Mouse (Mus musculus): Measurements from ENCODE around the gene Serpinb9b. TPM values are rescaled to one million over a fixed set of nuclear protein-coding genes. Genes with fewer than 3 reads are reported as not detected.
"Not testable (repeated sequence)": the region's sequence is repeated elsewhere in the genome, so short reads cannot be mapped to it uniquely, and the experiment has no call there.

Gene Serpinb9b
- polyA plus RNA-seq, 1 experiment = 0.32 TPM

DNA sequence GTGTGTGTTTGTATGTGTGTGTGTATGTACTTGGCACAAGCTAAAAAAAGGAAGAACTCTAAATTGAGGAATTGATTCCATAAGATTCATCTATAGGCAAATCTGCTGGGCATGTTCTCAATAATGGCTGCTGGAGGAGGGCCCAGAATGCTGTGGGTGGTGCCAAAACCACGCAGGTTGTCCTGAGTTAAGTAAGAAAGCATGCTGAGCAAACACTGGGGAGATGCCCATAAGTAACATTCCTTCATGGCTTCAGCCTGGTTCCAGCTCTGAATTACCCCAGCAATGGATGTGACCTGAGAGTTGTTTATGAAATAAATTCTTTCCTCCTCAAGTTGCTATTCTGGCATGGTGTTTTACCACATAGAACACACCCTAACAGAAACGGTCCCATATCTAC lies 13.9 kb upstream of the Serpinb9b start:
- H3K27ac ChIP-seq (ENCODE audit: insufficient read depth, low read length) = no peak overlapping the region
- H3K27me3 ChIP-seq (ENCODE audit: control insufficient read depth, insufficient read depth, low read length) = no peaks in the 10 kb centered on the region
- peaks cover 15% of the 10 kb centered on the region for H3K36me3 ChIP-seq (ENCODE audit: control insufficient read depth, insufficient read depth, low read length)
- WGBS = 87% methylated on average over 2 of the region's 2 CpGs
- H3K4me3 ChIP-seq (ENCODE audit: extremely low read depth, insufficient read depth, insufficient read length) = no peak overlapping the region
- DNase-seq (ENCODE audit: low read depth in 1 of 2, low spot score in 2 of 2) = no peak
- no peak for TF ChIP-seq POLR2A (IDR thresholded peaks at IDR 0.05; ENCODE audit: low read depth, low read length)
- TF ChIP-seq CTCF (IDR thresholded peaks at IDR 0.05; ENCODE audit: extremely low read depth, insufficient read depth, insufficient read length, insufficient replicate concordance) = no peak
- no peaks in the 10 kb centered on the region for H3K4me1 ChIP-seq (ENCODE audit: control insufficient read depth, insufficient read depth, insufficient read length)

GRCm38 (mm10) chr13:33022371-33022770 lies 4.8 kb upstream of the Serpinb9b start:
- Histone ChIP-seq H3K4me1 (ENCODE audit: control insufficient read depth, insufficient read depth, insufficient read length) (no peaks in the 10 kb centered on the region), H3K27ac (ENCODE audit: insufficient read depth, low read length) (no peak overlapping the region), H3K27me3 (ENCODE audit: control insufficient read depth, insufficient read depth, low read length) (no peaks in the 10 kb centered on the region), H3K36me3 (ENCODE audit: control insufficient read depth, insufficient read depth, low read length) (no peaks in the 10 kb centered on the region), H3K4me3 (ENCODE audit: extremely low read depth, insufficient read depth, insufficient read length) (no peak overlapping the region)
- no peak for TF ChIP-seq POLR2A (IDR thresholded peaks at IDR 0.05; ENCODE audit: low read depth, low read length)
- no peak for TF ChIP-seq CTCF (IDR thresholded peaks at IDR 0.05; ENCODE audit: extremely low read depth, insufficient read depth, insufficient read length, insufficient replicate concordance)
- DNase-seq (ENCODE audit: low read depth in 1 of 2, low spot score in 2 of 2) = no peak
- WGBS = 97% methylated on average over 1 of the region's 1 CpGs

DNA sequence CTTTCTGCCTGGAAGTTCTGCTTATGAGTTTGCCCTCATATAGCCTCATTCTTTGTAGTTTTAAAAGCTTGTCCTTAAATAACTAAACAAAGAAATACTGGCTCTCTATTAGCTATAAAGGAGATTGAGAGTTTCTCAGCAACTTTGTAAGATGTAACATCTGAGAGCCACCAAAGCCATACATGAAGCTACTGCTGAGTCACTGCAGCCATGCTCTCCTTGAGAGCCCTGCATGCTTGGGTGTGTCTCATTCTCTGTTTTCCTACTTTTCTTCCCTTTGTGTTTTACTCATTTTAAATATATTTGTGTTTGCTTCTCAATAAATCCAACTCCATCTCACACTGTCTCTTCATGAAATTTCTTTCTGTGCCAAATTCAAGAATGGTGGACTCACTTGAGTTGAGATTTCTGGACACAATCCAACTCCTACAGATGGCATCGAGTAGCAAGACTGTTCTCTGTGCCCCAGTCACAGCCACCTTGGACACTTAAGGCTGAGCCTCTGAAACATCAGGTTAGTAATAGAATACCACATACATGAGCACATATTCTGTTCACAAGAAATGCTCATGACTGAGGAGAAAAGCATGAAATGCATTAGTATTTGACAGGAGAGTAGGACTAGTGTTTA lies 674 bp upstream of the Serpinb9b start:
- DNase-seq (ENCODE audit: low read depth in 1 of 2, low spot score in 2 of 2) = no peak
- H3K27ac ChIP-seq (ENCODE audit: insufficient read depth, low read length) = no peak overlapping the region
- H3K36me3 ChIP-seq (ENCODE audit: control insufficient read depth, insufficient read depth, low read length) = no peaks in the 10 kb centered on the region
- TF ChIP-seq CTCF (IDR thresholded peaks at IDR 0.05; ENCODE audit: extremely low read depth, insufficient read depth, insufficient read length, insufficient replicate concordance) (no peak), POLR2A (IDR thresholded peaks at IDR 0.05; ENCODE audit: low read depth, low read length) (no peak)
- H3K4me3 ChIP-seq (ENCODE audit: extremely low read depth, insufficient read depth, insufficient read length) = no peak overlapping the region
- no peaks in the 10 kb centered on the region for H3K4me1 ChIP-seq (ENCODE audit: control insufficient read depth, insufficient read depth, insufficient read length)
- no peaks in the 10 kb centered on the region for H3K27me3 ChIP-seq (ENCODE audit: control insufficient read depth, insufficient read depth, low read length)
- WGBS = 35% methylated on average over 1 of the region's 1 CpGs

DNA sequence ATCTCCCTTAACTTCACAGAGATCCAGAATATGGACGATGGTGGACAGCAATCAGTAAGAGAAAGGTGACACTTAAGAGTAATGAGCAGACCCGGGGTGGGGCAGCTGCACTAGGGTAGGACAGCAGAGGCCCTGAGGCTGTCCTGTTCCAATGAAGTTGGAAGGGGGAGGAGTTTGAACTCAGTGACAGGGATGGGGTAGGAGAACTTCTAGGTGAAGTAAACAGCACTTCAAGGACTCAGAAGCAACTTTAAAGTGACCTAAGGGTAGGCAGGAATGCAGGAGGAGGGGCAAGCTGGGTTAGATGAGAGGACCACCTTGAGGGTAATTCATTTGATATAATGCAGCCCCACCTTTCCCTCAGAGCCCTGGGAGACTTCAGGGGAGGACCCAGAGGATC lies 930 bp downstream of the Serpinb9b start:
- Histone ChIP-seq H3K36me3 (ENCODE audit: control insufficient read depth, insufficient read depth, low read length) (no peaks in the 10 kb centered on the region), H3K4me3 (ENCODE audit: extremely low read depth, insufficient read depth, insufficient read length) (no peak overlapping the region), H3K4me1 (ENCODE audit: control insufficient read depth, insufficient read depth, insufficient read length) (no peaks in the 10 kb centered on the region), H3K27me3 (ENCODE audit: control insufficient read depth, insufficient read depth, low read length) (no peaks in the 10 kb centered on the region), H3K27ac (ENCODE audit: insufficient read depth, low read length) (no peak overlapping the region)
- DNase-seq (ENCODE audit: low read depth in 1 of 2, low spot score in 2 of 2) = no peak
- TF ChIP-seq CTCF (IDR thresholded peaks at IDR 0.05; ENCODE audit: extremely low read depth, insufficient read depth, insufficient read length, insufficient replicate concordance) (no peak), POLR2A (IDR thresholded peaks at IDR 0.05; ENCODE audit: low read depth, low read length) (no peak)
- 75% methylated on average over 2 of the region's 2 CpGs for WGBS

DNA sequence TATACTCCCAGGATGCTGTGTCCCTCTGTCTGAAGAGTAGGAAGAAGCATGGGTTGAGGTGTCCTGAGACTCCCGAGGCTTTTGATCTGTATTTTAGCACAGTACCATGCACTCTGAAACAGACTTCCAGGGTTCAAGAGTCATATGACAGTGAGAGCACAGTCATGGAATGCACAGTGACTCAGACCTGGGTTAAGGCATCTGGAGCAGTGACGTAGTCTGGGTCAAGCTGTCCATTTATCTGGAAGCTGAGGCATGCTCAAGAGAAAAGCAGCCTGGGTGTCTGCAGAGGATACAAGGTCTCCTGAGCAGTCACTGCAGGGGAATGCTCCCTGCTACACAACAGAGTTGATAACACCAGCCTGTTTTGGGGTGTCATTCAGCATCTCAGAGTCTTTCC lies 1.3 kb downstream of the Serpinb9b start:
- TF ChIP-seq CTCF (IDR thresholded peaks at IDR 0.05; ENCODE audit: extremely low read depth, insufficient read depth, insufficient read length, insufficient replicate concordance) (no peak), POLR2A (IDR thresholded peaks at IDR 0.05; ENCODE audit: low read depth, low read length) (no peak)
- DNase-seq (ENCODE audit: low read depth in 1 of 2, low spot score in 2 of 2) = no peak
- H3K27ac ChIP-seq (ENCODE audit: insufficient read depth, low read length) = no peak overlapping the region
- H3K27me3 ChIP-seq (ENCODE audit: control insufficient read depth, insufficient read depth, low read length) = no peaks in the 10 kb centered on the region
- 77% methylated on average over 2 of the region's 2 CpGs for WGBS
- H3K36me3 ChIP-seq (ENCODE audit: control insufficient read depth, insufficient read depth, low read length) = no peaks in the 10 kb centered on the region
- H3K4me1 ChIP-seq (ENCODE audit: control insufficient read depth, insufficient read depth, insufficient read length) = no peaks in the 10 kb centered on the region
- H3K4me3 ChIP-seq (ENCODE audit: extremely low read depth, insufficient read depth, insufficient read length) = no peak overlapping the region

DNA sequence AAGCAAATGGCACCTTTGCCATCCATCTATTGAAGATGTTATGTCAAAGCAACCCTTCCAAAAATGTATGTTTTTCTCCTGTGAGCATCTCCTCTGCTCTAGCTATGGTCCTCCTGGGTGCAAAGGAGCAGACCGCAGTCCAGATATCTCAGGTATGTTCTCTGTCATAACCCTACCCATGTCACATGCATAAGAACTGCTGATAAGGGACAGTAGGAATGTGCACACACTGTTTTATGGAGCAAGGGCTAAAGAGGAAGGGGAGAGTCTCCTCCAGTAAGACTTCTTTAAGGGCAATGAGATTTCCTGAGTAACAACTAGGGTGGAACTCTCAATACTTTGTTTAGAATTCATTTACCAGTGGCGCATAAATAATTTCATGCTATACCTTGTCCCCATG lies 2.3 kb downstream of the Serpinb9b start:
- H3K27ac ChIP-seq (ENCODE audit: insufficient read depth, low read length); H3K27me3 ChIP-seq (ENCODE audit: control insufficient read depth, insufficient read depth, low read length); H3K4me3 ChIP-seq (ENCODE audit: extremely low read depth, insufficient read depth, insufficient read length); H3K36me3 ChIP-seq (ENCODE audit: control insufficient read depth, insufficient read depth, low read length); DNase-seq (ENCODE audit: low read depth in 1 of 2, low spot score in 2 of 2); H3K4me1 ChIP-seq (ENCODE audit: control insufficient read depth, insufficient read depth, insufficient read length): not testable (repeated sequence)
- 98% methylated on average over 2 of the region's 2 CpGs for WGBS

GRCm38 (mm10) chr13:33030281-33030680 lies 3.1 kb downstream of the Serpinb9b start:
- no peaks in the 10 kb centered on the region for H3K4me1 ChIP-seq (ENCODE audit: control insufficient read depth, insufficient read depth, insufficient read length)
- WGBS = 67% methylated on average over 3 of the region's 3 CpGs
- H3K27ac ChIP-seq (ENCODE audit: insufficient read depth, low read length) = no peak overlapping the region
- no peaks in the 10 kb centered on the region for H3K36me3 ChIP-seq (ENCODE audit: control insufficient read depth, insufficient read depth, low read length)
- no peaks in the 10 kb centered on the region for H3K27me3 ChIP-seq (ENCODE audit: control insufficient read depth, insufficient read depth, low read length)
- no peak for TF ChIP-seq CTCF (IDR thresholded peaks at IDR 0.05; ENCODE audit: extremely low read depth, insufficient read depth, insufficient read length, insufficient replicate concordance)
- TF ChIP-seq POLR2A (IDR thresholded peaks at IDR 0.05; ENCODE audit: low read depth, low read length) = no peak
- no peak for DNase-seq (ENCODE audit: low read depth in 1 of 2, low spot score in 2 of 2)
- H3K4me3 ChIP-seq (ENCODE audit: extremely low read depth, insufficient read depth, insufficient read length) = no peak overlapping the region
